Mouse (Mus musculus): Measurements from ENCODE around the gene Cib1. TPM values are rescaled to one million over a fixed set of nuclear protein-coding genes. Genes with fewer than 3 reads are reported as not detected.

The Cib1 gene
- total RNA-seq, 2 experiments from 2014 or later, result 10.7 to 12.5 TPM

GRCm38 (mm10) chr7:80183969-80184368, 48.6 kb downstream of the Cib1 start:
- DNase-seq, result no peak

DNA sequence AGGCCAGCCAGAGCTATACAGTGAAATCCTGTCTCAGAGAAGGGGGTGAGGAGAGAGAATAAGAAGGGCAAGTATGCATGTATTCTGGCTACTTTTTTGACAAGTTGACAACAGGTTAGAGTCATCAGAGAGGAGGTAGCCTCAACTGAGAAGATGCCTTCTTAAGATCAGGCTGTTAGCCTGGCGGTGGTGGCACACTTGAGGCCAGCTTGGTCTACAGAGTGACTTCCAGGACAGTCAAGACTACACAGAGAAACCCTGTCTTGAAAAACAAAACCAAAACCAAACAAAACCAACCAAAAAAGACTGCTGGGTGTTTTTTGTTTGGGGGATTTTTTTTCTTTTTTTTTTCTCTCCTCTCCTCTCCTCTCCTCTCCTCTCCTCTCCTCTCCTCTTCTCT, 49.1 kb downstream of the Cib1 start:
- DNase-seq, result no peak

- DNase-seq, result no peak
Measured at GRCm38 (mm10) chr7:80182139-80182538, 50.5 kb downstream of the Cib1 start.

DNA sequence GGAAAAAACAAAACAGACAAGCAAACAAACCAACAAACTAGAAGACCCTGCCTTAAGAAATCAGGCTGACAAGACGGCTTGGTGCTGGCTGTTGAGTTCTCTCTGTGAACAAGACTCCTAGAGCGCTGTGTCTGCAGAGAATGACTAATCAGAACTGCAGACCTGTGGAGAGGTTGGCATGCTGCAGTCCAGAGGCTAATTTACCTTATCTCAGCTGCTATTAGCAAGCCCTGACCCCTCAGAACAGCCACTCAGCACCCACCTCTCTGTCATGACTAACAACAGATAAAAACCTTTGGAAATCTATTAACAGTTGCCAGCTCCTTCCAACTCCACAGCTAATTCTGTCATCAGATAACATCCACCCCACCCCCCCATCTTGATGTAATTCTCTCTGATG, 51.5 kb downstream of the Cib1 start:
- DNase-seq, result no peak

- DNase-seq, result no peak
Measured at GRCm38 (mm10) chr7:80180202-80180601, 52.4 kb downstream of the Cib1 start.

DNA sequence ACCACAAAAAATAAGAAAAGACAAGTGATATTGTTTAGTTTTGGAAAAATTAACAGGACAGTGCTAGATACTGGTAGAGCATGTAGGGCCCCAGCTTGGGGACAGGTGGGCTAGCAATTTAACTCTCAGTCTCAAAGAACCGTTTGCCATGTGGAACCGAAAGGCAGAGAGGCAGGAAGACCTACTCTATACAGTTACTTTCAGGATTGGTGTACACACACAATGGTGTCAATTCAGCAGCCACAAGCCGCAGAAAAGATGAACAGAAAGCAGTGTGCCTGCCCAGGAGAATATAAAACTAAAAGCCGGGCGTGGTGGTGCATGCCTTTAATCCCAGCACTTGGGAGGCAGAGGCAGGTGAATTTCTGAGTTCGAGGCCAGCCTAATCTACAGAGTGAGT, 52.8 kb downstream of the Cib1 start:
- DNase-seq, result no peak

DNA sequence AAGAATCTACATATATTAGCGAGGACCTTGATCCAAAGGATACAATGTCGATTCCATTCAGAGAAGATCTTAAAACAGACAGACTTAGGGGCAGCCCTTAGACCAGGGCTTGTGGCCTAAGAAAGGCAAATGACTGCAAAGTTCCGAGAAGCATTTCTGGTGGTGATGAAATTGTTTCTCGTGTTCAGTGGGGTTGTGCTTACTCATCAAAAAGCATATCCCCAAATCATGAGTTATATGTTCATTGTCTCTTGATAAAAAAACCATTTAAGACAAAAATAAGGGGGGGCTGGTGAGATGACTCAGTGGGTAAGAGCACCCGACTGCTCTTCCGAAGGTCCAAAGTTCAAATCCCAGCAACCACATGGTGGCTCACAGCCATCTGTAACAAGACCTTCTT, 53.3 kb downstream of the Cib1 start:
- no peak for DNase-seq

DNA sequence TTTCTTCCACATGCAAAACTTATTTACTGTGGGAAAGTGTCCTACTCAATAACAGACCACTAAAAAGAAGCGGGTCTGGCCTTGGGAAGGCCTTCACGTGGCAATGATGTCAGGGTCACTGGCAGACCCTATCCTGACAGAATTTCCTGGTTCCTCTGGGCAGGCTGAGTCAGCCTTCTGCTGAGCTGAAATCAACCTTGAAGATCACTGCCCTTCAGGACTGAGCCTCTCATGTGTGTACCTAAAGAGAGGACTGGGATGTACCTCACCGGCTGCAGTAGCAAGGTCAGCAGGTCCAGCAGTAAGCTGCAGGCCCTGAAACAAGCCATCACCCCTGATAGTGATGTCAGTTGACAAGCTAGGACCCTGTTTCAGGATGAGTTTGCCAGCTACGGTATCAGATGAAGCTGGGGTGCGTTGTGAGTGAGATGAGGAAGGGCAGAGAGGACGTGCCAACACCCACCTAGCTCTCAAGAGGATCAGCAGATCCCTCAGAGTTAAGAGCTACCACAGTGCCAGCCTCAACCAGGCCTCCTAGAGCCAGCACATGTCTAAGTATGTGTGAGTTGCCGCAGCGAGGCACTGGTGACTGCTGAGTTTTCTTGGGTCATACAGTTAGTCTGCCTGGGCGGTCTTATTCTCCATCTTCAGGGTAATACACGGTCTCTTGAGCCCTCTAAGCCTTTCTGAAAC, 54.4 kb downstream of the Cib1 start:
- DNase-seq, result no peak

- no peak for DNase-seq
Measured at GRCm38 (mm10) chr7:80177438-80177837, 55.2 kb downstream of the Cib1 start.

Other genes with a start within 250 kb of the Cib1 start
- gene Zfp710, start 208.0 kb downstream of the Cib1 start, total RNA-seq (2021), result 10 to 100 TPM; 14.2 to 16.7 TPM
- 100 to 1,000 TPM; 244 to 271 TPM for gene Idh2, start 117.4 kb downstream of the Cib1 start, total RNA-seq (2021)
- 1 to 10 TPM; 2.9 to 4.2 TPM for gene Sema4b, start 46.0 kb downstream of the Cib1 start, total RNA-seq (2021)
- gene Gdpgp1, start 52 bp upstream of the Cib1 start, total RNA-seq (2021), result 1 to 10 TPM; 1.8 to 2.1 TPM
- under 1 TPM; 0.14 to 0.20 TPM for gene Ttll13, start 13.6 kb upstream of the Cib1 start, total RNA-seq (2021)
- gene Ngrn, start 28.4 kb upstream of the Cib1 start, total RNA-seq (2021), result 10 to 100 TPM; 20.2 to 20.3 TPM
- gene Vps33b, start 36.8 kb upstream of the Cib1 start, total RNA-seq (2021), result 1 to 10 TPM; 5.7 to 6.3 TPM
- 10 to 100 TPM; 18.4 to 23.2 TPM for gene Prc1, start 61.6 kb upstream of the Cib1 start, total RNA-seq (2021)
- gene Rccd1, start 91.6 kb upstream of the Cib1 start, total RNA-seq (2021), result 10 to 100 TPM in 1 of 2 experiments, 1 to 10 TPM in 1; 6.6 to 11.3 TPM
- gene Unc45a, start 108.2 kb upstream of the Cib1 start, total RNA-seq (2021), result 10 to 100 TPM; 11.8 to 16.4 TPM
- 10 to 100 TPM; 39.9 to 45.0 TPM for gene Hddc3, start 110.3 kb upstream of the Cib1 start, total RNA-seq (2021)
- gene Man2a2, start 138.6 kb upstream of the Cib1 start, total RNA-seq (2021), result 10 to 100 TPM; 92.2 to 97.2 TPM
- gene Fes, start 155.1 kb upstream of the Cib1 start, total RNA-seq (2021), result 10 to 100 TPM in 1 of 2 experiments, 1 to 10 TPM in 1; 9.4 to 12.1 TPM
- gene Furin, start 172.6 kb upstream of the Cib1 start, total RNA-seq (2021), result 10 to 100 TPM; 63.1 to 68.1 TPM